Comparison of ENCODE assay signal across 8 mouse cellular contexts in the genomic region with DNA sequence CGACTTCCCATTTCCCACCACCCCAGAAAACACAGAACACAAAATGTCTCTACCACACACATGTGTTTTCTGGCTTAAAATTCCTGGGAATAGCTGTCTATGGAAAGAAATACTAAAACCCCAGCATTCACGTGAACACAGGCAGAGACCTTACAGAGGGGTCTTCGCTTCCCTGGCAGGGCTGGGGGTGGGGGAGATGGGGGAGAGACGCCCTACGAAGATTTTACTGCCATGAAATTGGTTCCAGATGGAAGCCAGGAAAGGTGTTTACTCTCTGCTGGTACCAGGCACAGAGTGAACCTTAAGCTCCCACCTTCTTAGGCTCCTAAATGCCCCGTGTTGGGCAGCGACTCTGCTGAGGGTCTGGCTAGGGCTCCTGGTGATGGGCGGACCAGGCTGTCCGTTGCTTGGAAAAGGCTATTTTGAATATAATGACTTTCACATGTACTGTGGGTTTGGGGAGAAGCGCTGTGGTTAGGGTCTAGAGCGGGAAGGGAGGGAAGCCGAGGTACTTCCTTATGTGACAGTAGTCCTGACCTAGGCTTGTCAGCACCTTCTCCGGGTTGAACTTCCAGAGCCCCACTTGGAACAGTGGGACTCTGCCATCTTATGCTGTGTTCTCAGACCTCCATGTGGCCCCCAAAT. TPM values are rescaled to one million over a fixed set of nuclear protein-coding genes. Genes with fewer than 3 reads are reported as not detected.
DNase-seq lines count a peak whose midpoint lies in the region; ATAC-seq lines count a peak whose summit lies in the region.

No protein-coding gene starts in this region.

- peak overlapping the region; percentile 4 to 16; a peak in 2 of 4 replicates for H3K4me3 ChIP-seq in heart, embryonic 14.5 days (ENCODE audit: control insufficient read depth in 1 of 2, insufficient read depth in 1 of 2, low read depth in 1 of 2, low read length in 2 of 2)
- H3K4me3 ChIP-seq in embryonic facial prominence, embryonic 10.5 days: peak overlapping the region; percentile 50
- H3K4me3 ChIP-seq in intestine, embryonic 14.5 days (ENCODE audit: low read depth, low read length): no peak overlapping the region
- no peak overlapping the region for H3K4me3 ChIP-seq in midbrain, embryonic 15.5 days

- H3K4me1 ChIP-seq in heart, embryonic 14.5 days (ENCODE audit: control insufficient read depth in 2 of 2, insufficient read depth in 2 of 2, low read length in 2 of 2): peaks cover 4 to 7% of the 10 kb centered on the region in 2 experiments; a peak in 2 of 4 replicates
- H3K4me1 ChIP-seq in embryonic facial prominence, embryonic 10.5 days: peaks cover 32% of the 10 kb centered on the region
- H3K4me1 ChIP-seq in intestine, embryonic 14.5 days (replicated peaks; ENCODE audit: control insufficient read depth, insufficient read depth, low read length): 0 out of 2 replicates have a peak, but pooled peaks cover 7% of the 10 kb centered on the region
- peaks cover 16% of the 10 kb centered on the region for H3K4me1 ChIP-seq in midbrain, embryonic 15.5 days

- no peaks in the 10 kb centered on the region for H3K9me3 ChIP-seq in heart, embryonic 14.5 days (ENCODE audit: control insufficient read depth, low read length)
- H3K9me3 ChIP-seq in embryonic facial prominence, embryonic 10.5 days: no peaks in the 10 kb centered on the region
- no peaks in the 10 kb centered on the region for H3K9me3 ChIP-seq in intestine, embryonic 14.5 days (ENCODE audit: control insufficient read depth, low read length)
- no peaks in the 10 kb centered on the region for H3K9me3 ChIP-seq in midbrain, embryonic 15.5 days

- DNase-seq in heart, postnatal 25 days (ENCODE audit: low spot score): no peak
- DNase-seq in embryonic facial prominence, embryonic 10.5 days (ENCODE audit: low spot score): peak; percentile 76
- no peak for DNase-seq in intestine, embryonic 14.5 days (ENCODE audit: low spot score)
- DNase-seq in adrenal gland, postnatal 4 days (ENCODE audit: low spot score in 2 of 2): no peak
- DNase-seq in spleen, postnatal 10 days (ENCODE audit: low spot score in 2 of 2): no peak
- no peak for DNase-seq in lung, adult 18-20 months

- no peak for ATAC-seq in heart, embryonic 14.5 days (ENCODE audit: insufficient number of reproducible peaks, insufficient read depth, low FRiP score, low read depth)
- no peak for ATAC-seq in intestine, embryonic 14.5 days (replicated peaks; ENCODE audit: low FRiP score, low TSS enrichment, low read depth)
- peak; percentile 29; the same call in 1 of the 2 replicates for ATAC-seq in midbrain, embryonic 15.5 days (replicated peaks)

- no peaks in the 10 kb centered on the region for H3K36me3 ChIP-seq in heart, embryonic 14.5 days (ENCODE audit: control insufficient read depth, insufficient read depth, low read length)
- H3K36me3 ChIP-seq in embryonic facial prominence, embryonic 10.5 days (replicated peaks): no peaks in the 10 kb centered on the region
- no peaks in the 10 kb centered on the region for H3K36me3 ChIP-seq in intestine, embryonic 14.5 days (ENCODE audit: control insufficient read depth, insufficient read depth, low read length)
- no peaks in the 10 kb centered on the region for H3K36me3 ChIP-seq in midbrain, embryonic 15.5 days (replicated peaks)

- WGBS in heart, embryonic 14.5 days: 23% methylated on average over 13 of the region's 13 CpGs
- WGBS in embryonic facial prominence, embryonic 10.5 days: 9% methylated on average over 13 of the region's 13 CpGs
- WGBS in intestine, embryonic 14.5 days: 31% methylated on average over 13 of the region's 13 CpGs
- WGBS in midbrain, embryonic 15.5 days: 26% methylated on average over 13 of the region's 13 CpGs

- no peaks in the 10 kb centered on the region; the same call in 1 of the 2 replicates for H3K27me3 ChIP-seq in heart, embryonic 14.5 days (ENCODE audit: control insufficient read depth, insufficient read depth, low read length)
- H3K27me3 ChIP-seq in embryonic facial prominence, embryonic 10.5 days (replicated peaks; ENCODE audit: low read depth, poor library complexity, severe bottlenecking): peaks cover 30% of the 10 kb centered on the region
- 0 out of 2 replicates have a peak, but pooled peaks cover 4% of the 10 kb centered on the region for H3K27me3 ChIP-seq in intestine, embryonic 14.5 days (replicated peaks; ENCODE audit: control insufficient read depth, insufficient read depth, low read length)
- H3K27me3 ChIP-seq in midbrain, embryonic 15.5 days (replicated peaks): no peaks in the 10 kb centered on the region

- intact Hi-C loops in heart, postnatal 25 days (cut with DNase I): loop anchor here (1.0 to 5.0 kb wide), 6 partner anchors 21 to 328 kb away; a partner anchor contains a TSS

- H3K9ac ChIP-seq in heart, embryonic 14.5 days (ENCODE audit: low read length): 0 out of 2 replicates have a peak overlapping the region, but pooled peaks have one; percentile 47
- no peak overlapping the region for H3K9ac ChIP-seq in intestine, embryonic 14.5 days (ENCODE audit: low read length)
- H3K9ac ChIP-seq in midbrain, embryonic 15.5 days: no peak overlapping the region

- peak overlapping the region; percentile 60 for H3K4me2 ChIP-seq in heart, embryonic 14.5 days (ENCODE audit: low read length)
- peak overlapping the region; percentile 35 for H3K4me2 ChIP-seq in intestine, embryonic 14.5 days (ENCODE audit: low read length)
- H3K4me2 ChIP-seq in midbrain, embryonic 15.5 days: peak overlapping the region; percentile 41

- no peak overlapping the region for H3K27ac ChIP-seq in heart, embryonic 14.5 days (replicated peaks in 1 of 2; ENCODE audit: control insufficient read depth in 1 of 2, insufficient read depth in 1 of 2, low read depth in 2 of 2, low read length in 2 of 2)
- H3K27ac ChIP-seq in embryonic facial prominence, embryonic 10.5 days (replicated peaks): peak overlapping the region; percentile 87
- no peak overlapping the region for H3K27ac ChIP-seq in intestine, embryonic 14.5 days (ENCODE audit: low read depth)
- H3K27ac ChIP-seq in midbrain, embryonic 15.5 days: no peak overlapping the region

RNA-seq across cellular contexts. Expression of a gene that starts 4.6 kb away (rescaled TPM):
- polyA plus RNA-seq in heart, embryonic 14.5 days (2014; fragmentation: Nextera tagmentation; extraction: Ambion mirVana): 91.0 and 92.7 TPM in 2 replicates
- 100 to 1,000 TPM; 135 to 205 TPM for total RNA-seq in heart, postnatal 25 days (2021)
- 29.4 and 36.3 TPM in 2 replicates for polyA plus RNA-seq in embryonic facial prominence, embryonic 10.5 days (2016; fragmentation: Nextera tagmentation; extraction: Ambion mirVana)
- 58.4 and 68.4 TPM in 2 replicates for polyA plus RNA-seq in intestine, embryonic 14.5 days (2014; fragmentation: Nextera tagmentation; extraction: Ambion mirVana)
- polyA plus RNA-seq in midbrain, embryonic 15.5 days (2015; fragmentation: Nextera tagmentation; extraction: Ambion mirVana): 31.1 and 33.9 TPM in 2 replicates
- 100 to 1,000 TPM; 314 to 316 TPM for total RNA-seq in adrenal gland, postnatal 4 days (2021)

Comparison
In these comparisons a context has a peak if more than half of its experiments do, and no peak if none do; other contexts are left out.
1. H3K4me3 ChIP-seq: peak in heart, embryonic 14.5 days (2 of 2) and embryonic facial prominence, embryonic 10.5 days (single experiment); none in intestine, embryonic 14.5 days (single experiment) and midbrain, embryonic 15.5 days (single experiment).
2. Peak in every context shown above with its lines, with median percentiles within 50 percentile points of each other: H3K4me2 ChIP-seq.